Mouse (Mus musculus) stomach, postnatal 0 days (tissue): Measurements from ENCODE around the gene Dclre1a. TPM values are rescaled to one million over a fixed set of nuclear protein-coding genes. Genes with fewer than 3 reads are reported as not detected.

Source experiments
- ATAC-seq: fragments of 200-750 bp; cut with Nextera tagmentation; 2 replicates; pipeline ENCODE4 v1.8.0; 2017; ENCODE audit not compliant: low FRiP score, low TSS enrichment
- DNase-seq: peaks from one replicate; pipeline ENCODE4 v3.0.0-alpha.2; 2016; ENCODE audit warnings: low spot score
- H3K27ac ChIP-seq: fragments of 300-500 bp; sonication (generic); replicated peaks from 2 replicates; pipeline ENCODE4 v1.5.1; 2014; ENCODE audit warnings: mild to moderate bottlenecking, control low read depth
- H3K27me3 ChIP-seq: fragments of 300-500 bp; sonication (generic); 2 replicates; pipeline ENCODE4 v1.6.1; 2014; ENCODE audit warnings: low read length; ENCODE audit not compliant: control insufficient read depth, insufficient read depth
- H3K36me3 ChIP-seq: fragments of 300-500 bp; sonication (generic); 2 replicates; pipeline ENCODE4 v1.6.1; 2014; ENCODE audit warnings: low read length, mixed read lengths; ENCODE audit not compliant: control insufficient read depth, insufficient read depth
- H3K4me1 ChIP-seq: fragments of 300-500 bp; sonication (generic); replicated peaks from 2 replicates; pipeline ENCODE4 v1.6.1; 2014; ENCODE audit warnings: antibody characterized with exemption; ENCODE audit not compliant: control insufficient read depth, insufficient read depth
- H3K4me2 ChIP-seq: fragments of 300-500 bp; sonication (generic); replicated peaks from 2 replicates; pipeline ENCODE4 v1.6.1; 2014; ENCODE audit warnings: low read depth, mild to moderate bottlenecking, control low read depth, moderate library complexity
- H3K4me3 ChIP-seq: fragments of 300-500 bp; sonication (generic); 2 replicates; pipeline ENCODE4 v1.5.1; 2014; ENCODE audit warnings: low read depth, low read length, control low read depth
- H3K9ac ChIP-seq: fragments of 300-500 bp; sonication (generic); 2 replicates; pipeline ENCODE4 v1.6.1; 2014; ENCODE audit warnings: mild to moderate bottlenecking, low read length, control low read depth, mixed read lengths
- H3K9me3 ChIP-seq: fragments of 300-500 bp; sonication (generic); 2 replicates; pipeline ENCODE4 v1.6.1; 2016; ENCODE audit warnings: low read length; ENCODE audit not compliant: control insufficient read depth
- CTCF ChIP-seq: IDR thresholded peaks from 2 replicates; pipeline ENCODE4 v1.5.1; 2016; ENCODE audit warnings: antibody characterized with exemption, low read depth, mild to moderate bottlenecking, moderate library complexity
- EP300 ChIP-seq: optimal IDR thresholded peaks from 2 replicates; pipeline ENCODE3; 2016; ENCODE audit warnings: antibody characterized with exemption
- WGBS: fragments of 180-500 bp; shearing (Covaris S2); extraction: QIAGEN DNeasy Blood & Tissue Kit; methylation state at CpG from one replicate; pipeline ENCODE4 v1.1.7; 2014; 5-methylcytosine and 5-hydroxymethylcytosine counted together
- polyA plus RNA-seq: library from polyadenylated mRNA; unstranded; fragments of >200 nt; fragmentation: Nextera tagmentation; extraction: Ambion mirVana; gene quantifications from 2 replicates; pipeline ENCODE4 v1.2.1, GENCODE M21; 2015

Gene Dclre1a
- polyA plus RNA-seq, 1 experiment from 2014 or later: 10.7 TPM

GRCm38 (mm10) chr19:56571913-56572312, 23.9 kb upstream of the Dclre1a start:
- no peak overlapping the region for H3K4me3 ChIP-seq
- no peak overlapping the region for H3K4me2 ChIP-seq
- WGBS: 81% methylated on average over 5 of the region's 5 CpGs
- TF ChIP-seq EP300 (no peak), CTCF (no peak)
- no peak for ATAC-seq
- no peaks in the 10 kb centered on the region for H3K27me3 ChIP-seq
- H3K9me3 ChIP-seq: no peaks in the 10 kb centered on the region
- no peak overlapping the region for H3K27ac ChIP-seq
- 0 out of 2 replicates have a peak, but pooled peaks cover 4% of the 10 kb centered on the region for H3K36me3 ChIP-seq
- no peak overlapping the region for H3K9ac ChIP-seq
- H3K4me1 ChIP-seq: no peaks in the 10 kb centered on the region
- DNase-seq: no peak

DNA sequence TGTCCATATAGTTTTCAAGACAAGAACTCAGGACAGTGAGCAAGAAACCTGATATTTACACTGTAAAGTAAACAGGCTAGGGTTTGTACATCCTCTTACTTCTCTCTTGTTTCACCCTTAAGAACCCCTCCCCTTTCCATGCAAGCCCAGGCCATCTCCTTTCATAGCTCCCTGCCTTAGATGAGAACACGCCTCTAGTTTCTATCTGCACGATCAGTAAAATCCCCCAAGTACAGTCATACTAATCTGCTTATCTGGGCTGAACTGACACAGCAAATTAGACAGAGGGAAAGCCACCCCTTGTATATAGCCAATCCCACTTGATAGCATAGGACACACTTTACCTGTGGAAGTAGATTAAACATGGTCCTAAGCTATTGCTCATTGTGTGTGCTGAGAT, 23.2 kb upstream of the Dclre1a start:
- DNase-seq (no peak), ATAC-seq (no peak)
- Histone ChIP-seq H3K9ac (no peak overlapping the region), H3K27ac (no peak overlapping the region), H3K4me3 (no peak overlapping the region), H3K36me3 (0 out of 2 replicates have a peak, but pooled peaks cover 4% of the 10 kb centered on the region), H3K4me1 (no peaks in the 10 kb centered on the region), H3K27me3 (no peaks in the 10 kb centered on the region), H3K4me2 (no peak overlapping the region), H3K9me3 (no peaks in the 10 kb centered on the region)
- WGBS: 68% methylated on average over 2 of the region's 2 CpGs
- no peak for TF ChIP-seq EP300
- no peak for TF ChIP-seq CTCF

- Histone ChIP-seq H3K4me1 (no peaks in the 10 kb centered on the region), H3K27me3 (no peaks in the 10 kb centered on the region), H3K4me2 (no peak overlapping the region), H3K36me3 (0 out of 2 replicates have a peak, but pooled peaks cover under 1% of the 10 kb centered on the region), H3K4me3 (no peak overlapping the region), H3K9ac (no peak overlapping the region), H3K27ac (no peak overlapping the region), H3K9me3 (no peaks in the 10 kb centered on the region)
- TF ChIP-seq CTCF (no peak), EP300 (no peak)
- 59% methylated on average over 8 of the region's 8 CpGs for WGBS
- DNase-seq: no peak
- no peak for ATAC-seq
Measured at GRCm38 (mm10) chr19:56570781-56571180, 22.8 kb upstream of the Dclre1a start.

DNA sequence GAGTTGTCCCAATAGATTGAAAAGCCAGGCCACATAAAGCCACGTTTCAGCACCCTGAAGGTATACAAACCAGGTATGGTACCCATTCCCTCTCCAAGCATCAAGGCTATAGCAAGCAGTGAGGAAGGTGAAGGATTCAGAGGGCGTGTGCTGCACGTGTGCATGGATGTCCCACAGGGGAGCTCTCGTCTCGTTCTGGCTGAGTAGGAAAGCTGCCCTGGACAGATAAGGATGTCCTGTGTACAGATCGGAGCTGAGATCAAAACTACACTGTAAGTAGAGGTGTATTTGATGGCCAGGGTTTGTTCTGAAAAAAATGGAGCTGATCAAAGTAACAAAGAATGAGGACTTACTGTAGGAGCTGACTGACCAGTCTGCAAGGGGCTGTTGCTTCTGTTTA, 18.9 kb upstream of the Dclre1a start:
- no peak overlapping the region for H3K4me3 ChIP-seq
- WGBS: 81% methylated on average over 6 of the region's 6 CpGs

GRCm38 (mm10) chr19:56566041-56566440, 18.0 kb upstream of the Dclre1a start:
- Histone ChIP-seq H3K4me1 (no peaks in the 10 kb centered on the region), H3K9ac (no peak overlapping the region), H3K27me3 (no peaks in the 10 kb centered on the region), H3K4me3 (no peak overlapping the region), H3K27ac (no peak overlapping the region), H3K9me3 (no peaks in the 10 kb centered on the region), H3K36me3 (no peaks in the 10 kb centered on the region), H3K4me2 (no peak overlapping the region)
- TF ChIP-seq CTCF: peak; percentile 90
- no peak for TF ChIP-seq EP300
- no peak for DNase-seq
- no peak for ATAC-seq
- WGBS: 66% methylated on average over 4 of the region's 4 CpGs

More for the DNA sequence above, 18.9 kb upstream of the Dclre1a start:
- no peaks in the 10 kb centered on the region for H3K4me1 ChIP-seq
- no peak overlapping the region for H3K9ac ChIP-seq
- no peaks in the 10 kb centered on the region for H3K36me3 ChIP-seq
- no peaks in the 10 kb centered on the region for H3K27me3 ChIP-seq
- TF ChIP-seq CTCF: no peak
- DNase-seq: no peak
- no peak for ATAC-seq
- H3K9me3 ChIP-seq: no peaks in the 10 kb centered on the region
- no peak overlapping the region for H3K4me2 ChIP-seq
- H3K27ac ChIP-seq: no peak overlapping the region

DNA sequence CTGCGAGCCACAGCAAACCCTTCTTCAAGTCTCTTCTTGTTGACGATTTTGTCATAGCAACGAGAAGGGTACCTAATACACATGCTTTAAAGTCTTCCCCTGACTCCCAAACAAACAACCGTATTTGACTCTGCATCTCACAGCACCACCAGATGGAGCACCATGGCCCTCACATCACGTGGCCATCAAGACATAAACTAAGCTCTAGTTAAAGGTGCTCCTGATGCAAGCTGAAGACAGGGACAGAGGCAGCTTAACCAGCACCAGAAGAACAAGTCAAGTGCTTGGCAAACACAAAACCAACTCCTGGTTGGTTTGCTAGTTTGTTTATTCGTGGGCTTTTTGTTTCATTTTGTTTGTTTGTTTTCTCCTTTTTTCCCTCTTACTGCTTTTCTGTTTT, 17.3 kb upstream of the Dclre1a start:
- ATAC-seq: no peak
- WGBS: 53% methylated on average over 6 of the region's 6 CpGs
- H3K4me2 ChIP-seq: no peak overlapping the region
- no peak overlapping the region for H3K9ac ChIP-seq
- H3K4me1 ChIP-seq: no peaks in the 10 kb centered on the region
- no peak overlapping the region for H3K4me3 ChIP-seq
- TF ChIP-seq EP300: no peak
- TF ChIP-seq CTCF: peak; percentile 69
- H3K9me3 ChIP-seq: no peaks in the 10 kb centered on the region
- H3K27ac ChIP-seq: no peak overlapping the region
- DNase-seq: no peak
- H3K36me3 ChIP-seq: no peaks in the 10 kb centered on the region
- H3K27me3 ChIP-seq: no peaks in the 10 kb centered on the region
